Mouse (Mus musculus): ENCODE data around the gene Retreg1. TPM values are rescaled to one million over a fixed set of nuclear protein-coding genes. Genes with fewer than 3 reads are reported as not detected.

Retreg1 gene
- polyA plus RNA-seq, 1 experiment from 2014 or later, result 4.7 TPM

Small RNA genes lying within 50 kb of the gene (microRNA-seq; reads per million reads assigned to microRNA genes)
- gene Mir7212, result not detected

Other genes starting within 250 kb of the Retreg1 start
- 27.9 and 30.4 TPM in 2 replicates for gene Myo10, start 220.7 kb upstream of the Retreg1 start, polyA plus RNA-seq (2015; fragmentation: Nextera tagmentation; extraction: Ambion mirVana)
- 29.7 and 34.6 TPM in 2 replicates for gene Zfp622, start 141.2 kb downstream of the Retreg1 start, polyA plus RNA-seq (2015; fragmentation: Nextera tagmentation; extraction: Ambion mirVana)

All from embryonic facial prominence, embryonic 13.5 days (tissue).